Mouse (Mus musculus): ENCODE data around the gene Zfp981.
"Not testable (repeated sequence)": the region's sequence is repeated elsewhere in the genome, so short reads cannot be mapped to it uniquely, and the experiment has no call there.

Gene Zfp981

GRCm38 (mm10) chr4:146501727-146502126, at the start of gene Zfp981:
TSS of gene Zfp981 (plus strand) at chr4:146502027.
- not testable (repeated sequence) for DNase-seq (ENCODE audit: low spot score)

DNA sequence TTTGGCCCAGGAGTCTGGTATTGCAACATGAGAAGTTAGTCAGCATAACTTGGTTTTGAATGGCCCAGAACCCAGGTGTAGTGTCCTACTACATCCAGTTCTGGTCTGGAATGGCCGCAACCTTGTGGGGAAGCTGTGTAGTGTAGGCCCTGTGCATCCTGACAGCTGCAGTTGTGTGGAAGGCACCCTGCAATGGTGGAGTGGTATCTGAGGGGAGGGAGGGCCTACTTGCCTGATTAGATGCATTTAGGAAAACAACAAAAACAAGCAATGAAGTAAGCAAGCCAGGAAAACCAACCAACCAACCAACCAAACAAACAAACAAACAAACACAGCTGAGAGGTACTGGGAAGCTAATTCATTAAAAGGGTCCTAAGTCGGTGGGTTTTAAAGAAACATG, 49.3 kb upstream of the Zfp981 start:
- not testable (repeated sequence) for DNase-seq (ENCODE audit: low spot score)

DNA sequence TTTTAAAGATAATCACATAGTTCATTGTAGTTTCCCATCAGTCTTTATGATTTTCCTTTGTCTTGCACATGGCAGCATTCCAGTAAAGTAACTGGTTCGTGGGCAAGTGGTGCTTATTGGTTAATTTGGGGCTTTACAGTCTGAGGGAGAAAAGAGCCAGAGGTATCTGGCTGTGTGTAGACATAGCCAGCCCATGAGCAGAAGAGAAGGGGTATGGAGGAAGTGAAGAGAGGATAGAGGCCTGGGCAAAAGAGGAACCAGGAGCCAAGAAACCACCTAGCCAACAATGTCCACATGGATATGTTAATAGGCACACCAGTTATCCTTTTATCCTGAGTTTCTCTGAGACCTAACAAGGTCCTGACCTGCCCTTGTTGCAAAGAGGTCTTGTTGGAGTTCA, 47.7 kb upstream of the Zfp981 start:
- DNase-seq (ENCODE audit: low spot score), result not testable (repeated sequence)

- no peak for DNase-seq (ENCODE audit: low spot score)
Measured at GRCm38 (mm10) chr4:146454896-146455295, 46.9 kb upstream of the Zfp981 start.

GRCm38 (mm10) chr4:146455321-146455721, 46.5 kb upstream of the Zfp981 start:
- DNase-seq (ENCODE audit: low spot score), result no peak

- no peak for DNase-seq (ENCODE audit: low spot score)
Measured at GRCm38 (mm10) chr4:146456061-146456726, 45.6 kb upstream of the Zfp981 start.

DNA sequence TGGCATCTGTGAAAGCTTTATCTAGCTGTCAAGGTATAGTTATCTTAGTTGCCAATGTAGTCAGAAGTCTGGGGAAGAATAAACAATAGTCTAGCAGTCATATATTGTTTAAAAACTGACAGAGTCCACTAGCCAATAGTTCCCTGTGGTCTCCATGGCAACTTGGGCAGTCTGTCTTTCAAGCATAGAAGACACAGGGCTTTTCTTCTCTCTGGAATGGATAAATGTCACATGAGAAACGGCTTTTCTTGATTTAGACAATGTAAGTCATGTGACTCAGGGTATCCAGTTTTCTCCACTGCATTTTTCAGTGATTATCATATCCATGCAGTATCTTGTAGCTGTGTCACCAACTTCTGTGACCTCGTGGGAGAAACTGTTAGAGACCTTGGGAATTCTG, 44.7 kb upstream of the Zfp981 start:
- no peak for DNase-seq (ENCODE audit: low spot score)

GRCm38 (mm10) chr4:146457720-146458119, 44.1 kb upstream of the Zfp981 start:
- DNase-seq (ENCODE audit: low spot score), result no peak

DNA sequence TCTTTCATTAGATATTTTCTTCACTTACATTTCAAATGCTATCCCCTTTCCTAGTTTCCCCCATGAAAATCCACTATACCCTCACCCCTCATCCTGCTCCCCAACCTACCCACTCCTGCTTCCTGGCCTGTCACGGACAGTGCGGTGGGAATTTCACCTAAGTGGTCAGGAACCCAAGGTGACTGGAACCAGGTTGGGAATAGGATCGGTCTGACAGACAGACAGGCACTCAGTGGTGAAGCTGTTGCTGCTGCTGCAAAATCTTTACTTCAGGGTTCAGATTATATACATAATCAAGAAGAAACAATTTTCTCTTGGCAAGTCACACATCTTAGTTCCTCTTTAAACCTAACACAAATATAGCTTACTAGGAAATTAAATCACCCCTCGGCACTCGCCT, 42.0 kb upstream of the Zfp981 start:
- not testable (repeated sequence) for DNase-seq (ENCODE audit: low spot score)

- DNase-seq (ENCODE audit: low spot score), result not testable (repeated sequence)
Measured at GRCm38 (mm10) chr4:146460685-146461084, 41.1 kb upstream of the Zfp981 start.

GRCm38 (mm10) chr4:146463649-146464351, 38.0 kb upstream of the Zfp981 start:
- not testable (repeated sequence) for DNase-seq (ENCODE audit: low spot score)

DNA sequence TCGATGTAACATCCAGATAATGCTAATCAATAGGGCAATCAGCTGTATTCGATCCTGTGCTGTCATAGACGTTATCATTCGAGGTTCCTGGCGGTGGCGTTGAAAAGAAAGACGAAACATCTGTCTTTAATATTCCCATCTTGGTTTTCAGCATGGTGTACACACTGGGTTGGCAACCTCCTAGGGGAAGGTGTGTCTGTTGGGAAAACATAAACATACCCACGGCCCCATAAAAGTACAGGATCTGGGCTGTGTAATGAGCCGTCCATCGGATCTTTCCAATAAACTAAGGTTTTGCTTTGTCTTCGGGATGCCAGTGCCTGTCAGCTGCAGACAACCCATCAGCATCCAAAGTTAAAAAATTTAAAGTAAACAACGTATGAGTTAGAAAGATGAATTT, 31.8 kb upstream of the Zfp981 start:
- not testable (repeated sequence) for DNase-seq (ENCODE audit: low spot score)

GRCm38 (mm10) chr4:146474181-146474580, 27.6 kb upstream of the Zfp981 start:
- not testable (repeated sequence) for DNase-seq (ENCODE audit: low spot score)

GRCm38 (mm10) chr4:146474716-146475676, 26.8 kb upstream of the Zfp981 start:
- not testable (repeated sequence) for DNase-seq (ENCODE audit: low spot score)

- not testable (repeated sequence) for DNase-seq (ENCODE audit: low spot score)
Measured at GRCm38 (mm10) chr4:146476260-146476659, 25.6 kb upstream of the Zfp981 start.

DNA sequence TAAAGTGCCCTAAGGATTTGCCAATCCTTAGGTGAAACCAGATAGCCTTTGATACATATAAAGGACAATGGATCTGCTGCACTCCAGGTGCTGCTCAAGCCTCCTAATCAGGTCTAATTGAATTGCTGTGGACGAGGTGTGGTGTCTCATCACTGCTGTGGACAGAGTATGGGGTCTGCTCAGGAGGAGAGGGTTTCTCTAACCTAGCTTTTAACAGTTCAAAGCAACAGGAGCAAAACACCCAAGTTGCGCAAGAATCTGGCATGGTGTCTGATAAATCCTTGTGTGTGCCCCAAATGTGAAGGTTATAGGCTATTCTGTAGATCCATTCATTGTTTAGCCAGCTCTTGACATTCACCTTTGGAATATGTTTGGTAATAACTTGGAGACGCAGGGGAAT, 24.9 kb upstream of the Zfp981 start:
- DNase-seq (ENCODE audit: low spot score), result not testable (repeated sequence)

GRCm38 (mm10) chr4:146480376-146481096, 21.3 kb upstream of the Zfp981 start:
- DNase-seq (ENCODE audit: low spot score), result not testable (repeated sequence)

DNA sequence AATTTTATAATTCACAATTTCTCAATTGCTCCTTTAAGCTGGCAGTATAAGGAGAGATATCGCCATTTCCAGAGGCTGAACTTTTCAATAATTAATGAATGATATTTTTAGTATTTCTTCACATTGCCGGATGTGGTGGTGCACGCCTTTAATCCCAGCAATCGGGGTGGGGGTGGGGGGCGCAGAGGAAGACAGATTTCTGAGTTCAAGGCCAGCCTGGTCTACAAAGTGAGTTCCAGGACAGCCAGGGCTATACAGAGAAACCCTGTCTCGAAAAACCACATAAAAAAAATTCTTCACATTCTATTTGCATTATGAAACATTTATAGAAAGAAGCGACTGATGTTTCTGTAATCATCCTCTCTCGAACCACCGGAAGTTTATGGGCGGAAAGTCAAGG, 19.3 kb upstream of the Zfp981 start:
- DNase-seq (ENCODE audit: low spot score), result not testable (repeated sequence)

DNA sequence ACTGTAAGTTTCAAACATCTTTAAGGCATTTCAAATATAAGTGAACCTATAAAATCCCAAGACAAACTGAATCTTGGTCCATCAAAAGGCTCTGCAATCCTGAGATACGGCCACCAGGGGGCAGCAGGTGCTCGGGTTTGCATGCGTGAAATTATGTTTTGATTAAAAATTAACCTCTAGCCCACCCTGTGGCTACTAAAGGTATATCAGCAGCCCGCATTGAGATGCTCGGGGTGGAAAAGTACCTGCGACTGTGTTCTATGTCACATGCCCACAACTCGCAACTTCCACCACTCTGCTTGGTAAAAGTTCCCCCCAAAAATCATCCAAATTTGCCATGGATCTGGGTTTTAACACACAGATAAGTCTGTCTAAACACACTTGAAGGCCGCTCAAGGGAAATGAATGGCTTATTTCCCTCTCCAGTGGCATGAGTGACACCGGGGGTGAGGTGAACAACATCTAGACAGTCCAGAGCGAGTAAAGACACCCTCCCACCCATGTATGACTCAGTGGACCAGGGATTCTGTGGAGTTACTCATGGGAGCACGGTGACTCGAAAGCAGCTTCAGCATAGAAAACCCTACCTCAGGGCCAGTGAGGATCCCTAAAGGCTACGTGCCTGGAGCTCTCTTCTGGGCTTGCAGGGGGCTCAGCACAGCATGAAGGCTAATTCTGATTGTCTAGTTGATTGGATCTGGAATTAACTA, 18.1 kb upstream of the Zfp981 start:
- DNase-seq (ENCODE audit: low spot score), result not testable (repeated sequence)

DNA sequence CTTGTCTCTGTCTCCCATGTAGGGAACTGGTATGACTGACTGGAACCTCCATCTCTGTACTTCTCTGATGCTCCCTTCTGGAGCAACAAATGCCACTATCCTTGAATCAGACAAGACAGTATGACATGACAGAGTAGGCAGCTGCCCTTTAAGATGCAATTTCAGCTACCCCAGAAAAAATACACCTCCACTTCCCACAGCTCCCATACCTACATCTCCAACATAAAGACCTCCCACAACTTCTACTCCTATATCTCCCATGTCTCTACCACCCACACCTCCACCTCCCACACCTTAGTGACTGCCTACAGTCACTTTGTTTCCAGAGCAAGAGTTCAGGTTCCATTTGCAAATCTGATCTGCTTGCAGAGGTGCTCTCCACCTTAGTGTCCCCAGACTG, 17.2 kb upstream of the Zfp981 start:
- DNase-seq (ENCODE audit: low spot score), result not testable (repeated sequence)

Data from ovary, postnatal 36 days (tissue).